In the genomic region with DNA sequence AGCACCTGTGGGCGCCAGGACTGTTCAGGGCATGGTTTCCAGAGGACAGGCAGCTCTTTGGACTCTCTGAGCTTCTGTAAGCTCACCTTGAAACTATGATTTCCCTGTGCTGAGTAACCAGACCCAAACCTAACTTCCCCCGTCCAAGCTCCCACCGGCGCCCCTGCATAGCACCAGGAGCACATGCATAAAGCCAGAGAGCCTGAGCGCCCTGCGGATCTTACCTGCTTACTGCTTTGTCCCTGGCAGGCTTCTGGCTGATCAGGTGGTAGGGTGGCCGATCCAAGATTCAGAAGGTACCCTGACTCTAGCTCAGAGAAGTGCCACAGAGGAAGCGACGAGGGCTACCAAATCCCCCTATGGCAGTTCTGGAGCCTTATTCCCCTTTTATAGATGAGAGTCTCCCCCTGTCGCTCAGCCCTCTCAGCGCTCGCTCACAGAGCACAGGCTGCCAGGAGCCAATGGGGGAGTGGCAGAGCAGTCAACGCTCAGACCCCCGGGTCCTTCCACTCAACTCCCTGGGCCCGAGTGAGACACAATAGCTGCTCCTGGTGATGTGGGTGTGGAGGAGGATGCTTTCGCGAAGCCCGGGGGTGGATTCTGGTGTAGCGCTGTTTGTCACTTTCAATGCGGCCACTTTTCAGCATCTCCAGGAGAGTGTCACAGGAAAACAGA, we compare ENCODE assay signal across 8 mouse cellular contexts. TPM values are rescaled to one million over a fixed set of nuclear protein-coding genes. Genes with fewer than 3 reads are reported as not detected.
DNase-seq lines count a peak whose midpoint lies in the region; ATAC-seq lines count a peak whose summit lies in the region.

A gene (minus strand): TSS at position 361 of the 675 bp plus-strand sequence.

- H3K4me3 ChIP-seq in kidney, embryonic 15.5 days (replicated peaks), result peak within 1 kb of the TSS; percentile 16
- peak within 1 kb of the TSS; percentile 18; the same call in 1 of the 2 replicates for H3K4me3 ChIP-seq in neural tube, embryonic 11.5 days (ENCODE audit: low read depth, low read length)

- H3K27ac ChIP-seq in kidney, embryonic 15.5 days, result no peak within 1 kb of the TSS
- H3K27ac ChIP-seq in neural tube, embryonic 11.5 days (ENCODE audit: low read depth, low read length), result no peak within 1 kb of the TSS

- H3K27me3 ChIP-seq in kidney, embryonic 15.5 days, result peaks cover 54% of the 10 kb centered on the region
- peaks cover 10% of the 10 kb centered on the region for H3K27me3 ChIP-seq in neural tube, embryonic 11.5 days (ENCODE audit: control insufficient read depth, insufficient read depth, low read length)

- ATAC-seq in kidney, embryonic 15.5 days (replicated peaks; ENCODE audit: low FRiP score), result no peak
- 0 out of 2 replicates have a peak, but pooled peaks have one; percentile 45 for ATAC-seq in neural tube, embryonic 11.5 days (ENCODE audit: insufficient read depth, low FRiP score, low TSS enrichment)

- H3K9ac ChIP-seq in kidney, embryonic 15.5 days, result no peak within 1 kb of the TSS
- H3K9ac ChIP-seq in neural tube, embryonic 11.5 days (ENCODE audit: low read length), result peak within 1 kb of the TSS; percentile 29; the same call in 1 of the 2 replicates

- 6% methylated on average over 20 of the region's 20 CpGs for WGBS in kidney, embryonic 15.5 days
- 11% methylated on average over 20 of the region's 20 CpGs for WGBS in neural tube, embryonic 11.5 days

- peaks cover 11% of the 10 kb centered on the region for H3K4me1 ChIP-seq in kidney, embryonic 15.5 days
- no peaks in the 10 kb centered on the region for H3K4me1 ChIP-seq in neural tube, embryonic 11.5 days (ENCODE audit: control insufficient read depth, insufficient read depth, low read length)

- H3K36me3 ChIP-seq in kidney, embryonic 15.5 days, result no peaks in the 10 kb centered on the region
- no peaks in the 10 kb centered on the region for H3K36me3 ChIP-seq in neural tube, embryonic 11.5 days (ENCODE audit: control insufficient read depth, insufficient read depth, low read length)

- DNase-seq in kidney, postnatal 14 days, result no peak
- DNase-seq in embryo, embryonic 9.5 days (ENCODE audit: extremely low spot score), result peak; percentile 23
- no peak for DNase-seq in layer of hippocampus, adult 8-10 months (ENCODE audit: low spot score in 2 of 2)
- DNase-seq in neural tube, embryonic 11.5 days (ENCODE audit: low spot score), result peak; percentile 47
- no peak for DNase-seq in ovary, postnatal 10 days (ENCODE audit: low spot score)
- DNase-seq in kidney, adult 18-20 months, result no peak
- no peak for DNase-seq in thymus, postnatal 10 days (ENCODE audit: low spot score in 2 of 2)

- H3K9me3 ChIP-seq in kidney, embryonic 15.5 days (replicated peaks), result no peaks in the 10 kb centered on the region
- no peaks in the 10 kb centered on the region for H3K9me3 ChIP-seq in neural tube, embryonic 11.5 days (ENCODE audit: control insufficient read depth, low read length)

- H3K4me2 ChIP-seq in kidney, embryonic 15.5 days, result peak within 1 kb of the TSS; percentile 50
- H3K4me2 ChIP-seq in neural tube, embryonic 11.5 days (ENCODE audit: low read depth), result peak within 1 kb of the TSS; percentile 27

RNA-seq across cellular contexts. Expression of the gene that starts here (rescaled TPM):
- polyA plus RNA-seq in kidney, embryonic 15.5 days (2015; fragmentation: Nextera tagmentation; extraction: Ambion mirVana), result 0.19 and 0.87 TPM in 2 replicates
- total RNA-seq in layer of hippocampus, adult 8-10 months (2022), result 10 to 100 TPM; 10.4 to 11.6 (median 10.6) TPM
- polyA plus RNA-seq in neural tube, embryonic 11.5 days (2014; fragmentation: Nextera tagmentation; extraction: Ambion mirVana), result 2.7 and 3.0 TPM in 2 replicates

Comparison
In these comparisons a context has a peak if more than half of its experiments do, and no peak if none do; other contexts are left out.
1. DNase-seq: peak in embryo, embryonic 9.5 days (single experiment) and neural tube, embryonic 11.5 days (single experiment); none in kidney, postnatal 14 days (single experiment), layer of hippocampus, adult 8-10 months (0 of 2), ovary, postnatal 10 days (single experiment), kidney, adult 18-20 months (single experiment) and thymus, postnatal 10 days (0 of 2).